Mouse (Mus musculus) limb, embryonic 11.5 days (tissue): ENCODE results near the gene Myo1a. TPM values are rescaled to one million over a fixed set of nuclear protein-coding genes. Genes with fewer than 3 reads are reported as not detected.

Experiments used
- ATAC-seq: fragments of 200-750 bp; cut with Nextera tagmentation; 2 replicates; pipeline ENCODE4 v1.8.0; 2017; ENCODE audit warnings: low read depth; ENCODE audit not compliant: insufficient number of reproducible peaks, low FRiP score, low TSS enrichment
- DNase-seq: peaks from one replicate; pipeline ENCODE4 v3.0.0-alpha.2; 2015; ENCODE audit warnings: low spot score
- H3K27ac ChIP-seq: fragments of 300-500 bp; sonication (generic); replicated peaks from 2 replicates; pipeline ENCODE4 v1.5.1; 2014; ENCODE audit warnings: low read depth, mild to moderate bottlenecking, low read length
- H3K27me3 ChIP-seq: fragments of 300-500 bp; sonication (generic); 2 replicates; pipeline ENCODE4 v1.6.1; 2014; ENCODE audit warnings: mild to moderate bottlenecking, low read length, mixed read lengths; ENCODE audit not compliant: control insufficient read depth, insufficient read depth
- H3K36me3 ChIP-seq: fragments of 300-500 bp; sonication (generic); 2 replicates; pipeline ENCODE4 v1.6.1; 2014; ENCODE audit warnings: mild to moderate bottlenecking, low read length, moderate library complexity, mixed read lengths; ENCODE audit not compliant: control insufficient read depth, insufficient read depth
- H3K4me1 ChIP-seq: fragments of 300-500 bp; sonication (generic); 2 replicates; pipeline ENCODE4 v1.6.1; 2014; ENCODE audit warnings: low read length, mixed read lengths; ENCODE audit not compliant: control insufficient read depth, insufficient read depth
- H3K4me2 ChIP-seq: fragments of 300-500 bp; sonication (generic); 2 replicates; pipeline ENCODE4 v1.6.1; 2014; ENCODE audit warnings: low read depth, mild to moderate bottlenecking, moderate library complexity; ENCODE audit not compliant: severe bottlenecking
- H3K4me3 ChIP-seq: fragments of 300-500 bp; sonication (generic); 2 replicates; pipeline ENCODE4 v1.5.1; 2014; ENCODE audit warnings: low read depth, low read length
- H3K9ac ChIP-seq: fragments of 300-500 bp; sonication (generic); 2 replicates; pipeline ENCODE4 v1.6.1; 2014; ENCODE audit warnings: mild to moderate bottlenecking, low read length
- H3K9me3 ChIP-seq: fragments of 300-500 bp; sonication (generic); 2 replicates; pipeline ENCODE4 v1.6.1; 2016; ENCODE audit warnings: low read length; ENCODE audit not compliant: control insufficient read depth
- WGBS: fragments of 180-500 bp; shearing (Covaris S2); extraction: QIAGEN DNeasy Blood & Tissue Kit; methylation state at CpG from one replicate; pipeline ENCODE4 v1.1.7; 2014; 5-methylcytosine and 5-hydroxymethylcytosine counted together
- polyA plus RNA-seq: library from polyadenylated mRNA; unstranded; fragments of >200 nt; fragmentation: Nextera tagmentation; extraction: Ambion mirVana; gene quantifications from 2 replicates; pipeline ENCODE4 v1.2.1, GENCODE M21; 2014

Myo1a gene
- polyA plus RNA-seq, 1 experiment from 2014 or later, result 0.61 TPM

GRCm38 (mm10) chr10:127728437-127728836, 23.5 kb downstream of the Myo1a start:
- no peaks in the 10 kb centered on the region for H3K27me3 ChIP-seq
- H3K9ac ChIP-seq, result no peak overlapping the region
- no peak overlapping the region for H3K27ac ChIP-seq
- no peaks in the 10 kb centered on the region for H3K9me3 ChIP-seq
- H3K36me3 ChIP-seq, result no peaks in the 10 kb centered on the region
- 79% methylated on average over 8 of the region's 8 CpGs for WGBS
- no peak overlapping the region for H3K4me3 ChIP-seq
- no peaks in the 10 kb centered on the region for H3K4me1 ChIP-seq
- DNase-seq (no peak), ATAC-seq (no peak)
- H3K4me2 ChIP-seq, result no peak overlapping the region

- Histone ChIP-seq H3K9ac (no peak overlapping the region), H3K27me3 (no peaks in the 10 kb centered on the region), H3K9me3 (no peaks in the 10 kb centered on the region), H3K27ac (no peak overlapping the region), H3K4me2 (no peak overlapping the region), H3K4me1 (no peaks in the 10 kb centered on the region), H3K4me3 (no peak overlapping the region), H3K36me3 (no peaks in the 10 kb centered on the region)
- no peak for ATAC-seq
- WGBS, result 73% methylated on average over 11 of the region's 11 CpGs
- DNase-seq, result no peak
Measured at GRCm38 (mm10) chr10:127730285-127730932, 25.4 kb downstream of the Myo1a start.

- Histone ChIP-seq H3K9me3 (no peaks in the 10 kb centered on the region), H3K27me3 (no peaks in the 10 kb centered on the region), H3K27ac (no peak overlapping the region), H3K4me2 (no peak overlapping the region), H3K9ac (no peak overlapping the region), H3K4me1 (no peaks in the 10 kb centered on the region), H3K36me3 (no peaks in the 10 kb centered on the region), H3K4me3 (no peak overlapping the region)
- ATAC-seq (no peak), DNase-seq (no peak)
- 42% methylated on average over 9 of the region's 9 CpGs for WGBS
Measured at GRCm38 (mm10) chr10:127730933-127731310, 26.0 kb downstream of the Myo1a start.

- Histone ChIP-seq H3K9ac (no peak overlapping the region), H3K27ac (no peak overlapping the region), H3K4me2 (no peak overlapping the region), H3K4me3 (no peak overlapping the region), H3K36me3 (no peaks in the 10 kb centered on the region), H3K27me3 (no peaks in the 10 kb centered on the region), H3K4me1 (no peaks in the 10 kb centered on the region), H3K9me3 (no peaks in the 10 kb centered on the region)
- no peak for DNase-seq
- 28% methylated on average over 5 of the region's 5 CpGs for WGBS
- no peak for ATAC-seq
Measured at GRCm38 (mm10) chr10:127731397-127731796, 26.4 kb downstream of the Myo1a start.

- no peak overlapping the region for H3K4me3 ChIP-seq
- H3K9me3 ChIP-seq, result no peaks in the 10 kb centered on the region
- no peak overlapping the region for H3K4me2 ChIP-seq
- DNase-seq (no peak), ATAC-seq (no peak)
- no peak overlapping the region for H3K27ac ChIP-seq
- no peaks in the 10 kb centered on the region for H3K36me3 ChIP-seq
- 49% methylated on average over 5 of the region's 5 CpGs for WGBS
- H3K4me1 ChIP-seq, result no peaks in the 10 kb centered on the region
- no peak overlapping the region for H3K9ac ChIP-seq
- no peaks in the 10 kb centered on the region for H3K27me3 ChIP-seq
Measured at GRCm38 (mm10) chr10:127734434-127734833, 29.5 kb downstream of the Myo1a start.

- ATAC-seq (no peak), DNase-seq (no peak)
- Histone ChIP-seq H3K27me3 (no peaks in the 10 kb centered on the region), H3K36me3 (no peaks in the 10 kb centered on the region; the same call in 1 of the 2 replicates), H3K4me1 (no peaks in the 10 kb centered on the region), H3K4me3 (no peak overlapping the region), H3K4me2 (no peak overlapping the region), H3K27ac (no peak overlapping the region), H3K9me3 (no peaks in the 10 kb centered on the region), H3K9ac (no peak overlapping the region)
- 87% methylated on average over 2 of the region's 2 CpGs for WGBS
Measured at GRCm38 (mm10) chr10:127736266-127736665, 31.3 kb downstream of the Myo1a start.

GRCm38 (mm10) chr10:127736916-127737315, 31.9 kb downstream of the Myo1a start:
- Histone ChIP-seq H3K4me2 (no peak overlapping the region), H3K27me3 (no peaks in the 10 kb centered on the region), H3K27ac (no peak overlapping the region), H3K4me1 (no peaks in the 10 kb centered on the region), H3K4me3 (no peak overlapping the region), H3K9ac (no peak overlapping the region), H3K36me3 (peaks cover 4% of the 10 kb centered on the region; the same call in 1 of the 2 replicates), H3K9me3 (no peaks in the 10 kb centered on the region)
- WGBS, result 71% methylated on average over 4 of the region's 4 CpGs
- DNase-seq (no peak), ATAC-seq (no peak)

- H3K9me3 ChIP-seq, result no peaks in the 10 kb centered on the region
- H3K27me3 ChIP-seq, result no peaks in the 10 kb centered on the region
- WGBS, result 15% methylated on average over 2 of the region's 2 CpGs
- no peak overlapping the region for H3K4me2 ChIP-seq
- H3K36me3 ChIP-seq, result peaks cover 10% of the 10 kb centered on the region
- ATAC-seq (no peak), DNase-seq (no peak)
- no peaks in the 10 kb centered on the region for H3K4me1 ChIP-seq
- H3K4me3 ChIP-seq, result no peak overlapping the region
- no peak overlapping the region for H3K9ac ChIP-seq
- H3K27ac ChIP-seq, result no peak overlapping the region
Measured at GRCm38 (mm10) chr10:127737552-127737951, 32.6 kb downstream of the Myo1a start.
